Mouse (Mus musculus) liver, embryonic 14.5 days (tissue): ENCODE measurements around the gene Gm26897. TPM values are rescaled to one million over a fixed set of nuclear protein-coding genes. Genes with fewer than 3 reads are reported as not detected.

Experiments
- ATAC-seq: fragments of 200-750 bp; cut with Nextera tagmentation; 2 replicates; pipeline ENCODE4 v1.8.0; 2017; ENCODE audit warnings: moderate number of reproducible peaks, mild to moderate bottlenecking, moderate library complexity; ENCODE audit not compliant: insufficient read depth
- DNase-seq, 3 experiments: peaks; one replicate each; pipeline ENCODE4 v3.0.0-alpha.2; 2012 to 2013; ENCODE audit warnings: low read depth in 3 of 3, low spot score in 3 of 3
- H3K27ac ChIP-seq: fragments of 300-500 bp; sonication (generic); 2 replicates; pipeline ENCODE4 v1.5.1; 2014; ENCODE audit warnings: moderate library complexity, mild to moderate bottlenecking, control low read depth, inconsistent platforms
- H3K27me3 ChIP-seq: fragments of 300-500 bp; sonication (generic); 2 replicates; pipeline ENCODE4 v1.6.1; 2014; ENCODE audit warnings: mild to moderate bottlenecking, low read length, moderate library complexity; ENCODE audit not compliant: control insufficient read depth, insufficient read depth
- H3K36me3 ChIP-seq: fragments of 300-500 bp; sonication (generic); replicated peaks from 2 replicates; pipeline ENCODE4 v1.6.1; 2014; ENCODE audit warnings: low read depth; ENCODE audit not compliant: control insufficient read depth, insufficient read depth
- H3K4me1 ChIP-seq, 2 experiments: fragments of 200-500 bp in 1 of 2; fragments of 300-500 bp in 1 of 2; sonication (generic) in 1 of 2; replicated peaks; 2 replicates each; pipeline ENCODE4 v1.6.1; 2012 to 2014; ENCODE audit warnings: antibody characterized with exemption in 1 of 2, inconsistent platforms in 1 of 2, low read length in 1 of 2; ENCODE audit not compliant: control insufficient read depth in 2 of 2, insufficient read depth in 2 of 2
- H3K4me2 ChIP-seq: fragments of 300-500 bp; sonication (generic); 2 replicates; pipeline ENCODE4 v1.6.1; 2014; ENCODE audit warnings: low read depth, mild to moderate bottlenecking, control low read depth, moderate library complexity
- H3K4me3 ChIP-seq, 2 experiments: fragments of 200-500 bp in 1 of 2; fragments of 300-500 bp in 1 of 2; sonication (generic) in 1 of 2; 2 replicates each; pipeline ENCODE4 v1.5.1; 2012 to 2014; ENCODE audit warnings: low read depth in 2 of 2, low read length in 2 of 2, mild to moderate bottlenecking in 2 of 2, control low read depth in 1 of 2, inconsistent platforms in 1 of 2, moderate library complexity in 1 of 2; ENCODE audit not compliant: insufficient read depth in 1 of 2
- H3K9ac ChIP-seq: fragments of 300-500 bp; sonication (generic); replicated peaks from 2 replicates; pipeline ENCODE4 v1.6.1; 2014; ENCODE audit warnings: mild to moderate bottlenecking, control low read depth, moderate library complexity
- H3K9me3 ChIP-seq: fragments of 300-500 bp; sonication (generic); 2 replicates; pipeline ENCODE4 v1.6.1; 2016; ENCODE audit warnings: low read length, mixed read lengths; ENCODE audit not compliant: control insufficient read depth
- CTCF ChIP-seq: IDR thresholded peaks from 2 replicates; pipeline ENCODE4 v1.5.1; 2016; ENCODE audit warnings: antibody characterized with exemption, low read depth, control low read depth
- EP300 ChIP-seq: IDR thresholded peaks from 2 replicates; pipeline ENCODE4 v1.6.1; 2016; ENCODE audit warnings: antibody characterized with exemption, low read depth
- WGBS: fragments of 180-500 bp; shearing (Covaris S2); extraction: QIAGEN DNeasy Blood & Tissue Kit; methylation state at CpG from one replicate; pipeline ENCODE4 v1.1.7; 2014; ENCODE audit not compliant: insufficient replicate concordance; 5-methylcytosine and 5-hydroxymethylcytosine counted together
- polyA plus RNA-seq, 2 experiments: library from polyadenylated mRNA; depleted of rRNA in 1 of 2; stranded (reverse) in 1 of 2; unstranded in 1 of 2; fragments of >200 nt; fragmentation: Nextera tagmentation in 1 of 2; extraction: Ambion mirVana in 1 of 2; gene quantifications; 2 replicates each; pipeline versions ENCODE4 v1.2.1 to v1.2.3; 2012 to 2014

Gm26897 gene
- polyA plus RNA-seq, 2 experiments: not detected

- H3K9me3 ChIP-seq: no peaks in the 10 kb centered on the region
- WGBS: 46% methylated on average over 9 of the region's 9 CpGs
- no peak for DNase-seq
- H3K27me3 ChIP-seq: no peaks in the 10 kb centered on the region
- no peaks in the 10 kb centered on the region for H3K4me1 ChIP-seq
- TF ChIP-seq CTCF (no peak), EP300 (no peak)
- H3K4me2 ChIP-seq: no peak overlapping the region
- H3K27ac ChIP-seq: no peak overlapping the region
- no peak overlapping the region for H3K4me3 ChIP-seq
- H3K36me3 ChIP-seq: no peaks in the 10 kb centered on the region
- ATAC-seq: no peak
- no peak overlapping the region for H3K9ac ChIP-seq
These were observed 13.0 kb upstream of the Gm26897 start for GRCm38 (mm10) chr5:111720726-111721125.

GRCm38 (mm10) chr5:111724713-111725112 is 9.0 kb upstream of the Gm26897 start:
- no peaks in the 10 kb centered on the region for H3K36me3 ChIP-seq
- WGBS: 69% methylated on average over 10 of the region's 10 CpGs
- no peak overlapping the region for H3K4me2 ChIP-seq
- DNase-seq: no peak
- no peaks in the 10 kb centered on the region for H3K9me3 ChIP-seq
- no peaks in the 10 kb centered on the region for H3K4me1 ChIP-seq
- TF ChIP-seq CTCF (no peak), EP300 (no peak)
- H3K27me3 ChIP-seq: no peaks in the 10 kb centered on the region
- no peak overlapping the region for H3K9ac ChIP-seq
- no peak for ATAC-seq
- no peak overlapping the region for H3K27ac ChIP-seq
- no peak overlapping the region for H3K4me3 ChIP-seq

- no peaks in the 10 kb centered on the region for H3K36me3 ChIP-seq
- ATAC-seq (no peak), DNase-seq (no peak)
- no peak overlapping the region for H3K9ac ChIP-seq
- no peak overlapping the region for H3K4me3 ChIP-seq
- TF ChIP-seq CTCF (no peak), EP300 (no peak)
- 62% methylated on average over 22 of the region's 22 CpGs for WGBS
- no peaks in the 10 kb centered on the region for H3K4me1 ChIP-seq
- H3K27me3 ChIP-seq: no peaks in the 10 kb centered on the region
- no peaks in the 10 kb centered on the region for H3K9me3 ChIP-seq
- H3K4me2 ChIP-seq: no peak overlapping the region
- no peak overlapping the region for H3K27ac ChIP-seq
These were observed 8.4 kb upstream of the Gm26897 start for GRCm38 (mm10) chr5:111725195-111725920.

- ATAC-seq: no peak
- WGBS: 56% methylated on average over 4 of the region's 4 CpGs
- H3K4me1 ChIP-seq: no peaks in the 10 kb centered on the region
- no peaks in the 10 kb centered on the region for H3K27me3 ChIP-seq
- no peaks in the 10 kb centered on the region for H3K36me3 ChIP-seq
- TF ChIP-seq CTCF: peak; percentile 29; the same call in 1 of the 2 replicates
- TF ChIP-seq EP300: no peak
- no peak overlapping the region for H3K27ac ChIP-seq
- no peaks in the 10 kb centered on the region for H3K9me3 ChIP-seq
- H3K4me3 ChIP-seq: no peak overlapping the region
- DNase-seq: no peak
- no peak overlapping the region for H3K4me2 ChIP-seq
- H3K9ac ChIP-seq: no peak overlapping the region
These were observed 5.3 kb upstream of the Gm26897 start for GRCm38 (mm10) chr5:111728411-111728810.

GRCm38 (mm10) chr5:111730560-111731167 is 3.1 kb upstream of the Gm26897 start:
- WGBS: 41% methylated on average over 16 of the region's 16 CpGs
- no peak for DNase-seq

More at GRCm38 (mm10) chr5:111730560-111731167, 3.1 kb upstream of the Gm26897 start:
- H3K9me3 ChIP-seq: no peaks in the 10 kb centered on the region
- H3K36me3 ChIP-seq: no peaks in the 10 kb centered on the region
- TF ChIP-seq EP300: no peak
- no peak for TF ChIP-seq CTCF
- H3K9ac ChIP-seq: no peak overlapping the region
- ATAC-seq: no peak
- no peak overlapping the region for H3K27ac ChIP-seq
- no peaks in the 10 kb centered on the region for H3K4me1 ChIP-seq
- no peak overlapping the region for H3K4me3 ChIP-seq
- no peaks in the 10 kb centered on the region for H3K27me3 ChIP-seq
- no peak overlapping the region for H3K4me2 ChIP-seq
